Mouse (Mus musculus) MEL (cell line): ENCODE results near the gene Slc7a4. TPM values are rescaled to one million over a fixed set of nuclear protein-coding genes. Genes with fewer than 3 reads are reported as not detected.

Experiments
- DNase-seq: peaks from one replicate; pipeline ENCODE4 v3.0.0; 2011; ENCODE audit warnings: low read depth, low spot score
- H3K27ac ChIP-seq: 2 replicates; pipeline ENCODE4 v1.5.1; 2012; ENCODE audit warnings: low read depth, mild to moderate bottlenecking, control low read depth, low read length, moderate library complexity; ENCODE audit not compliant: control insufficient read depth
- H3K27me3 ChIP-seq, 2 experiments: fragments of 150-350 bp in 1 of 2; sonication (generic) in 1 of 2; 2 replicates each; pipeline ENCODE4 v1.6.1; 2012; ENCODE audit warnings: low read length in 2 of 2, mild to moderate bottlenecking in 2 of 2, improper control_type of control experiment in 1 of 2, moderate library complexity in 1 of 2; ENCODE audit not compliant: insufficient read depth in 2 of 2, control insufficient read depth in 1 of 2
- H3K36me3 ChIP-seq, 2 experiments: 2 replicates each; pipeline ENCODE4 v1.6.1; 2012 to 2014; ENCODE audit warnings: low read length in 2 of 2, improper control_type of control experiment in 1 of 2, inconsistent platforms in 1 of 2, mild to moderate bottlenecking in 1 of 2; ENCODE audit not compliant: insufficient read depth in 2 of 2, control insufficient read depth in 1 of 2
- H3K4me1 ChIP-seq, 2 experiments: fragments of 150-350 bp in 1 of 2; sonication (generic) in 1 of 2; 2 replicates each; pipeline ENCODE4 v1.6.1; 2012; ENCODE audit warnings: low read length in 2 of 2, improper control_type of control experiment in 1 of 2, mild to moderate bottlenecking in 1 of 2; ENCODE audit not compliant: insufficient read depth in 2 of 2, control insufficient read depth in 1 of 2
- H3K4me3 ChIP-seq, 2 experiments: fragments of 150-350 bp in 1 of 2; sonication (generic) in 1 of 2; 2 replicates each; pipeline ENCODE4 v1.5.1; 2012; ENCODE audit warnings: low read depth in 2 of 2, low read length in 2 of 2, mild to moderate bottlenecking in 2 of 2, moderate library complexity in 2 of 2, control low read depth in 1 of 2, improper control_type of control experiment in 1 of 2; ENCODE audit not compliant: control insufficient read depth in 1 of 2, insufficient read depth in 1 of 2
- H3K79me2 ChIP-seq: 2 replicates; pipeline ENCODE4 v1.6.1; 2012; ENCODE audit warnings: mild to moderate bottlenecking, low read length, moderate library complexity; ENCODE audit not compliant: control insufficient read depth, poor library complexity, insufficient read depth
- H3K9ac ChIP-seq: 2 replicates; pipeline ENCODE4 v1.6.1; 2012; ENCODE audit warnings: low read depth, mild to moderate bottlenecking, control low read depth, low read length, moderate library complexity; ENCODE audit not compliant: control insufficient read depth, poor library complexity, severe bottlenecking
- H3K9me3 ChIP-seq: fragments of 150-350 bp; sonication (generic); replicated peaks from 2 replicates; pipeline ENCODE4 v1.6.1; 2012; ENCODE audit warnings: mild to moderate bottlenecking, low read length, improper control_type of control experiment, moderate library complexity; ENCODE audit not compliant: insufficient read depth
- CHD2 ChIP-seq: IDR thresholded peaks from 2 replicates; pipeline ENCODE4 v1.6.1; 2011; ENCODE audit warnings: low read length, improper control_type of control experiment
- CTCF ChIP-seq, 3 experiments: IDR thresholded peaks in 2 of 3; conservative IDR thresholded peaks in 1 of 3; 2 replicates each; pipeline ENCODE4 v1.5.1; 2011 to 2012; ENCODE audit warnings: low read length in 3 of 3, low read depth in 2 of 3, mild to moderate bottlenecking in 2 of 3, improper control_type of control experiment in 1 of 3, inconsistent platforms in 1 of 3, mixed read lengths in 1 of 3, moderate library complexity in 1 of 3; ENCODE audit not compliant: control insufficient read depth in 1 of 3, insufficient read depth in 1 of 3, poor library complexity in 1 of 3, severe bottlenecking in 1 of 3
- E2F4 ChIP-seq: IDR thresholded peaks from 2 replicates; pipeline ENCODE4 v1.6.1; 2011; ENCODE audit warnings: low read depth, low read length, improper control_type of control experiment, borderline replicate concordance
- ELF1 ChIP-seq: IDR thresholded peaks from 2 replicates; pipeline ENCODE4 v1.6.1; 2014; ENCODE audit warnings: low read depth, mild to moderate bottlenecking, inconsistent platforms, low read length, improper control_type of control experiment, moderate library complexity
- EP300 ChIP-seq, 2 experiments: IDR thresholded peaks; 2 replicates each; pipeline ENCODE4 v1.6.1; 2011; ENCODE audit warnings: improper control_type of control experiment in 2 of 2, low read length in 2 of 2, low read depth in 1 of 2, mild to moderate bottlenecking in 1 of 2
- GATA1 ChIP-seq: IDR thresholded peaks from 2 replicates; pipeline ENCODE4 v1.6.1; 2011; ENCODE audit warnings: low read depth, low read length, improper control_type of control experiment
- HCFC1 ChIP-seq: IDR thresholded peaks from 2 replicates; pipeline ENCODE4 v1.6.1; 2012; ENCODE audit warnings: low read depth, mild to moderate bottlenecking, inconsistent platforms, low read length, improper control_type of control experiment, moderate library complexity
- JUND ChIP-seq: IDR thresholded peaks from 2 replicates; pipeline ENCODE4 v1.6.1; 2011; ENCODE audit warnings: low read depth, mild to moderate bottlenecking, improper control_type of control experiment, low read length
- KAT2A ChIP-seq: conservative IDR thresholded peaks from 2 replicates; pipeline ENCODE4 v1.6.1; 2012; ENCODE audit warnings: low read depth, low read length, improper control_type of control experiment, inconsistent platforms
- MAFK ChIP-seq: IDR thresholded peaks from 2 replicates; pipeline ENCODE4 v1.6.1; 2011; ENCODE audit warnings: low read depth, mild to moderate bottlenecking, low read length, improper control_type of control experiment, borderline replicate concordance
- MAZ ChIP-seq: IDR thresholded peaks from 2 replicates; pipeline ENCODE4 v1.6.1; 2012; ENCODE audit warnings: low read depth, mild to moderate bottlenecking, inconsistent platforms, low read length, improper control_type of control experiment
- MEF2A ChIP-seq: IDR thresholded peaks from 2 replicates; pipeline ENCODE4 v1.6.1; 2014; ENCODE audit warnings: low read depth, mild to moderate bottlenecking, inconsistent platforms, low read length, improper control_type of control experiment; ENCODE audit not compliant: poor library complexity, insufficient replicate concordance, severe bottlenecking; ENCODE audit errors: extremely low read depth
- MXI1 ChIP-seq: IDR thresholded peaks from 2 replicates; pipeline ENCODE4 v1.6.1; 2011; ENCODE audit warnings: mild to moderate bottlenecking, low read depth, low read length, improper control_type of control experiment
- MYB ChIP-seq: IDR thresholded peaks from 2 replicates; pipeline ENCODE4 v1.6.1; 2011; ENCODE audit warnings: mild to moderate bottlenecking, low read depth, low read length, improper control_type of control experiment
- MYC ChIP-seq: IDR thresholded peaks from 2 replicates; pipeline ENCODE4 v1.6.1; 2011; ENCODE audit warnings: low read depth, mild to moderate bottlenecking, low read length, improper control_type of control experiment, moderate library complexity
- NELFE ChIP-seq: IDR thresholded peaks from 2 replicates; pipeline ENCODE4 v1.6.1; 2011; ENCODE audit warnings: low read depth, low read length, improper control_type of control experiment
- POLR2A ChIP-seq, 2 experiments: IDR thresholded peaks; 2 replicates each; pipeline ENCODE4 v1.6.1; 2011 to 2012; ENCODE audit warnings: low read length in 2 of 2, mild to moderate bottlenecking in 2 of 2, control low read depth in 1 of 2, improper control_type of control experiment in 1 of 2, low read depth in 1 of 2, moderate library complexity in 1 of 2; ENCODE audit not compliant: control insufficient read depth in 1 of 2, insufficient read depth in 1 of 2, poor library complexity in 1 of 2
- POLR2AphosphoS2 ChIP-seq: IDR thresholded peaks from 2 replicates; pipeline ENCODE4 v1.6.1; 2011; ENCODE audit warnings: low read length, improper control_type of control experiment
- POLR2AphosphoS5 ChIP-seq: IDR thresholded peaks from 2 replicates; pipeline ENCODE4 v1.6.1; 2012; ENCODE audit warnings: low read depth, borderline replicate concordance, mild to moderate bottlenecking, inconsistent platforms, low read length, moderate library complexity, mixed read lengths
- RAD21 ChIP-seq: IDR thresholded peaks from 2 replicates; pipeline ENCODE4 v1.6.1; 2011; ENCODE audit warnings: mild to moderate bottlenecking, low read depth, low read length, improper control_type of control experiment
- RCOR1 ChIP-seq: IDR thresholded peaks from 2 replicates; pipeline ENCODE4 v1.6.1; 2012; ENCODE audit warnings: low read depth, mild to moderate bottlenecking, inconsistent platforms, low read length, improper control_type of control experiment
- SIN3A ChIP-seq: IDR thresholded peaks from 2 replicates; pipeline ENCODE4 v1.6.1; 2012; ENCODE audit warnings: low read length, improper control_type of control experiment, inconsistent platforms
- SMC3 ChIP-seq: IDR thresholded peaks from 2 replicates; pipeline ENCODE4 v1.6.1; 2011; ENCODE audit warnings: low read depth, low read length, improper control_type of control experiment
- TBP ChIP-seq: IDR thresholded peaks from 2 replicates; pipeline ENCODE4 v1.8.0; 2011; ENCODE audit warnings: low read depth, low read length, improper control_type of control experiment
- UBTF ChIP-seq: IDR thresholded peaks from 2 replicates; pipeline ENCODE4 v1.6.1; 2012; ENCODE audit warnings: low read depth, mild to moderate bottlenecking, inconsistent platforms, low read length, improper control_type of control experiment, moderate library complexity, borderline replicate concordance; ENCODE audit not compliant: insufficient read depth
- ZC3H11A ChIP-seq: IDR thresholded peaks from 2 replicates; pipeline ENCODE4 v1.6.1; 2012; ENCODE audit warnings: low read depth, mild to moderate bottlenecking, inconsistent platforms, low read length, improper control_type of control experiment
- ZKSCAN1 ChIP-seq: IDR thresholded peaks from 2 replicates; pipeline ENCODE4 v1.6.1; 2012; ENCODE audit warnings: low read depth, mild to moderate bottlenecking, inconsistent platforms, low read length, improper control_type of control experiment, moderate library complexity
- ZNF384 ChIP-seq: IDR thresholded peaks from 2 replicates; pipeline ENCODE4 v1.6.1; 2012; ENCODE audit warnings: low read depth, mild to moderate bottlenecking, inconsistent platforms, low read length, improper control_type of control experiment
- polyA plus RNA-seq, 2 experiments: library from polyadenylated mRNA; stranded (reverse) in 1 of 2; unstranded in 1 of 2; fragments of >175 nt in 1 of 2; fragments of >200 nt in 1 of 2; gene quantifications; 2 replicates each; pipeline versions ENCODE4 v1.2.1 to v1.2.4; 2012; ENCODE audit warnings: low replicate concordance in 2 of 2, low read depth in 1 of 2; ENCODE audit not compliant: insufficient read length in 2 of 2, insufficient read depth in 1 of 2, missing spikeins in 1 of 2
- total RNA-seq: library from RNA; depleted of rRNA; stranded (reverse); fragments of 300-350 nt; gene quantifications from 2 replicates; pipeline ENCODE4 v1.2.3, GENCODE M21; 2012

Slc7a4 gene
- total and polyA plus RNA-seq, 3 experiments, result 23.1 to 23.6 TPM; not detected in 1

DNA sequence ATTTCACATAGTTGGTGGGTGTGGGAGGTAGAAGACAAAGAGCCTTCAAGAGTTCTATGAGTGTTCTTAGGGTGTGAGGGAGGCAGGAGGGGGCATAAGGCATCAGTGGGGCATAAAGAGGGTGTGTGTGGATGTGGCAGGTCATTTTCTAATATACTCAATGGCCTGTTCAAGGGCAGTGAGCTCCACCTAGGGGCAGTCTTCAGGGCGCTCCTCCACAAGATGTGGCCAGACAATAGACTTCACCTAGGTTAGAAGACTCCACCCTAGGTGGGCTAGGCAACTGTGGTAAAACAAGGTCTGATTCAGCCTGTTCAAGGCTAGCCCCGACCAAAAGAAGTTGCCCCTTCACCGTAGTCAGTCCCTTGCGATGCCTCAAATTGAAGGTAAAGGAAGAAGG lies 50.7 kb downstream of the Slc7a4 start:
- peak; percentile 51 for DNase-seq
- Histone ChIP-seq H3K27ac (no peak overlapping the region), H3K9ac (no peak overlapping the region), H3K79me2 (peaks cover 18% of the 10 kb centered on the region), H3K4me3 (no peak overlapping the region), H3K4me1 (peaks cover 0 to 13% of the 10 kb centered on the region in 2 experiments; a peak in 2 of 4 replicates), H3K27me3 (peaks cover 0 to 4% of the 10 kb centered on the region in 2 experiments; a peak in 1 of 4 replicates), H3K9me3 (no peaks in the 10 kb centered on the region), H3K36me3 (peaks cover 0 to 12% of the 10 kb centered on the region in 2 experiments; a peak in 2 of 4 replicates)
- TF ChIP-seq CTCF (IDR thresholded peaks at IDR 0.05 in 2 of 3, conservative IDR thresholded peaks at IDR 0.05 in 1 of 3; ENCODE audit: control insufficient read depth in 1 of 3, insufficient read depth in 1 of 3, low read depth in 2 of 3, low read length in 3 of 3, poor library complexity in 1 of 3, severe bottlenecking in 1 of 3) (peak; percentile 13 to 62 (median 48); a peak in 4 of 6 replicates), SMC3 (peak; percentile 41), UBTF (no peak), ZC3H11A (peak; percentile 35; the same call in 1 of the 2 replicates), MYB (no peak), KAT2A (no peak), POLR2A (IDR thresholded peaks at IDR 0.05; ENCODE audit: control insufficient read depth in 1 of 2, insufficient read depth in 1 of 2, low read depth in 1 of 2, low read length in 2 of 2, poor library complexity in 1 of 2) (no peak), RAD21 (peak; percentile 60), ZNF384 (no peak), MXI1 (no peak), RCOR1 (no peak)

- Histone ChIP-seq H3K4me1 (peaks cover 0 to 13% of the 10 kb centered on the region in 2 experiments; a peak in 2 of 4 replicates), H3K27me3 (no peaks in the 10 kb centered on the region), H3K27ac (peak within 1 kb of the TSS; percentile 89), H3K9me3 (no peaks in the 10 kb centered on the region), H3K4me3 (peak within 1 kb of the TSS; percentile 58 to 100), H3K36me3 (peaks cover 0 to 12% of the 10 kb centered on the region in 2 experiments; a peak in 2 of 4 replicates), H3K79me2 (peaks cover 18% of the 10 kb centered on the region), H3K9ac (peak within 1 kb of the TSS; percentile 99)
- DNase-seq, result peak; percentile 98
- TF ChIP-seq HCFC1, result peak; percentile 86
- TF ChIP-seq MYC, result 0 out of 2 replicates have a peak, but pooled peaks have one; percentile 38
- no peak for TF ChIP-seq POLR2AphosphoS5
- TF ChIP-seq MXI1, result peak; percentile 75
- peak; percentile 95 for TF ChIP-seq CHD2
- peak; percentile 62; the same call in 1 of the 2 replicates for TF ChIP-seq SIN3A
- no peak for TF ChIP-seq CTCF (IDR thresholded peaks at IDR 0.05 in 2 of 3, conservative IDR thresholded peaks at IDR 0.05 in 1 of 3; ENCODE audit: control insufficient read depth in 1 of 3, insufficient read depth in 1 of 3, low read depth in 2 of 3, low read length in 3 of 3, poor library complexity in 1 of 3, severe bottlenecking in 1 of 3)
- TF ChIP-seq POLR2AphosphoS2, result peak; percentile 94
- no peak for TF ChIP-seq ZKSCAN1
- peak; percentile 95 to 97 for TF ChIP-seq POLR2A (IDR thresholded peaks at IDR 0.05; ENCODE audit: control insufficient read depth in 1 of 2, insufficient read depth in 1 of 2, low read depth in 1 of 2, low read length in 2 of 2, poor library complexity in 1 of 2)
- no peak; the same call in 1 of the 2 replicates for TF ChIP-seq KAT2A
- TF ChIP-seq UBTF, result no peak
- peak; percentile 60; the same call in 1 of the 2 replicates for TF ChIP-seq TBP
- peak; percentile 78; the same call in 1 of the 2 replicates for TF ChIP-seq MAZ
- no peak for TF ChIP-seq GATA1
- TF ChIP-seq RCOR1, result no peak
- no peak for TF ChIP-seq MEF2A
- TF ChIP-seq EP300 (IDR thresholded peaks at IDR 0.05; ENCODE audit: low read depth in 1 of 2, low read length in 2 of 2), result no peak
- TF ChIP-seq ZNF384, result no peak
- no peak for TF ChIP-seq RAD21
- peak; percentile 99 for TF ChIP-seq ELF1
- TF ChIP-seq MAFK, result no peak
- peak; percentile 87 for TF ChIP-seq NELFE
- no peak; the same call in 1 of the 2 replicates for TF ChIP-seq E2F4
- no peak for TF ChIP-seq SMC3
- no peak for TF ChIP-seq JUND
Observed at GRCm38 (mm10) chr16:17530640-17531288, 52.2 kb downstream of the Slc7a4 start, which contains the start of gene Thap7. Thap7 (minus strand) TSS chr16:17531136.
